In the genomic region with DNA sequence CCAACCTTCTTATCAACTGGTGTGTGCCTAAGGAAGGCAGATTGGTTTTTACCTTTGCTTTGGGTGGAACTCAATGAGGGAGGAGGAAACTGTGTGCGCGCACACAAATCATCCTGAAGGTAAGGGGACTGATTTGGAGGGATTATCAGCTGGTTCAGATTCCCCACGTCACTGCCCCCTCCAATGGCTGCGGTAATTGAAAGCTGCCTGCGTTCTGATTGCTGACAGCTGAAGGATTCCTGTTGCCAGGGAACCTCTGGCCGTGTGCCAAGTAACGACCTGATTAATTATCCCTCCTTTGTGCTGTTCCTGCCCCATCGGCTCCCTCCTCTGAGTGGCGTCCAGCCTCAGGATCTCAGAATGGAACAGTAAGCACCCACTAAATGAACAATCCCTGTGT, we compare ENCODE assay signal across 8 mouse cellular contexts.
A peak's percentile ranks its signal among the peaks of the same experiment; 100 is the strongest.
DNase-seq lines count a peak whose midpoint lies in the region; ATAC-seq lines count a peak whose summit lies in the region.

No protein-coding gene starts in this region.

- peak overlapping the region; percentile 50 for H3K4me2 ChIP-seq in heart, embryonic 16.5 days (ENCODE audit: low read depth, low read length)

- H3K4me3 ChIP-seq in heart, embryonic 16.5 days (ENCODE audit: low read length): peak overlapping the region; percentile 4; the same call in 1 of the 2 replicates

- H3K27ac ChIP-seq in heart, embryonic 16.5 days (ENCODE audit: low read length): peak overlapping the region; percentile 22; the same call in 1 of the 2 replicates

- ATAC-seq in heart, embryonic 16.5 days (replicated peaks; ENCODE audit: extremely low read depth, insufficient read depth, low FRiP score): peak; percentile 68

- H3K9ac ChIP-seq in heart, embryonic 16.5 days (ENCODE audit: low read length): no peak overlapping the region

- no peaks in the 10 kb centered on the region for H3K9me3 ChIP-seq in heart, embryonic 16.5 days (replicated peaks; ENCODE audit: control insufficient read depth, low read length)

- 12% methylated on average over 9 of the region's 9 CpGs for WGBS in heart, embryonic 16.5 days

- H3K36me3 ChIP-seq in heart, embryonic 16.5 days (ENCODE audit: control insufficient read depth, insufficient read depth): no peaks in the 10 kb centered on the region

- DNase-seq in cerebellum, postnatal 4 days (ENCODE audit: low spot score in 2 of 2): peak; percentile 26 to 72
- no peak for DNase-seq in cerebellum, adult 11 months
- DNase-seq in adrenal gland, postnatal 36 days: peak; percentile 58 to 64
- DNase-seq in layer of hippocampus, postnatal 14 days (ENCODE audit: low spot score in 2 of 2): peak; percentile 59 to 61
- DNase-seq in neural tube, embryonic 10.5 days (ENCODE audit: extremely low spot score, low spot score): peak; percentile 49
- no peak for DNase-seq in gastrocnemius, postnatal 14 days
- DNase-seq in B cell, adult 2 months: no peak

- intact Hi-C loops in gastrocnemius, postnatal 14 days (cut with DNase I; ENCODE audit: low total_unique reads): no loop called here

- H3K4me1 ChIP-seq in heart, embryonic 16.5 days (ENCODE audit: control insufficient read depth, insufficient read depth, low read length): peaks cover 16% of the 10 kb centered on the region

- H3K27me3 ChIP-seq in heart, embryonic 16.5 days (ENCODE audit: control insufficient read depth, insufficient read depth, low read length): no peaks in the 10 kb centered on the region

Comparison
In these comparisons a context has a peak if more than half of its experiments do, and no peak if none do; other contexts are left out.
1. DNase-seq: peak in cerebellum, postnatal 4 days (2 of 2), adrenal gland, postnatal 36 days (2 of 2), layer of hippocampus, postnatal 14 days (2 of 2) and neural tube, embryonic 10.5 days (single experiment); none in cerebellum, adult 11 months (single experiment), gastrocnemius, postnatal 14 days (single experiment) and B cell, adult 2 months (0 of 2).